Mouse (Mus musculus) adrenal gland (tissue): ENCODE measurements at regions not wholly inside any gene's neighbourhood (a gene's known extent, or its start where the extent isn't known, plus 50 kb on each side); places are given as distances from the start of the nearest gene placed in this dataset.

Source experiments
- intact Hi-C: fragments of 180-260 bp; cut with DNase I; formaldehyde crosslinking; loops from one replicate; pipeline ENCODE4 v1.15.1; 2025

GRCm38 (mm10) chr13:3752334-3752733 lies 51.8 kb downstream of the Calml3 start:
- intact Hi-C loops = no loop called here

- intact Hi-C loops = no loop called here
Measured at GRCm38 (mm10) chr13:3751222-3751621, 52.9 kb downstream of the Calml3 start.

- intact Hi-C loops = no loop called here
Measured at GRCm38 (mm10) chr13:3750756-3751155, 53.4 kb downstream of the Calml3 start.

GRCm38 (mm10) chr13:3749646-3750045 lies 54.5 kb downstream of the Calml3 start:
- intact Hi-C loops = loop anchor here (5.0 kb wide), 1 partner anchor 143 kb away; no protein-coding TSS in a partner anchor

GRCm38 (mm10) chr13:3748859-3749258 lies 55.3 kb downstream of the Calml3 start:
- intact Hi-C loops = loop anchor here (5.0 kb wide), 1 partner anchor 143 kb away; no protein-coding TSS in a partner anchor

- intact Hi-C loops = loop anchor here (5.0 kb wide), 1 partner anchor 146 kb away; no protein-coding TSS in a partner anchor
Measured at GRCm38 (mm10) chr13:3746524-3746923, 57.6 kb downstream of the Calml3 start.

GRCm38 (mm10) chr13:3744870-3745269 lies 59.2 kb downstream of the Calml3 start:
- intact Hi-C loops = loop anchor here (5.0 kb wide), 1 partner anchor 147 kb away; no protein-coding TSS in a partner anchor

- intact Hi-C loops = no loop called here
Measured at GRCm38 (mm10) chr13:3743692-3744457, 60.2 kb downstream of the Calml3 start.

GRCm38 (mm10) chr13:3742763-3743401 lies 61.2 kb downstream of the Calml3 start:
- intact Hi-C loops = no loop called here

GRCm38 (mm10) chr13:3742094-3742730 lies 61.9 kb downstream of the Calml3 start:
- intact Hi-C loops = no loop called here

- intact Hi-C loops = no loop called here
Measured at GRCm38 (mm10) chr13:3730699-3731021, 73.5 kb downstream of the Calml3 start.

GRCm38 (mm10) chr13:3729926-3730698 lies 74.0 kb downstream of the Calml3 start:
- intact Hi-C loops = no loop called here

GRCm38 (mm10) chr13:3728888-3729287 lies 75.2 kb downstream of the Calml3 start:
- intact Hi-C loops = no loop called here

- intact Hi-C loops = no loop called here
Measured at GRCm38 (mm10) chr13:3726331-3726781, 77.8 kb downstream of the Calml3 start.

GRCm38 (mm10) chr13:3725803-3726202 lies 78.3 kb downstream of the Calml3 start:
- intact Hi-C loops = no loop called here

- intact Hi-C loops = no loop called here
Measured at GRCm38 (mm10) chr13:3724313-3724712, 79.8 kb downstream of the Calml3 start.

- intact Hi-C loops = no loop called here
Measured at GRCm38 (mm10) chr13:3723458-3724143, 80.5 kb downstream of the Calml3 start.

- intact Hi-C loops = no loop called here
Measured at GRCm38 (mm10) chr13:3715019-3715418, 81.2 kb downstream of the Asb13 start.

GRCm38 (mm10) chr13:3712497-3713160 lies 78.8 kb downstream of the Asb13 start:
- intact Hi-C loops = no loop called here

GRCm38 (mm10) chr13:3712088-3712487 lies 78.3 kb downstream of the Asb13 start:
- intact Hi-C loops = no loop called here
